Mouse (Mus musculus): ENCODE data around the gene Pi4k2a. TPM values are rescaled to one million over a fixed set of nuclear protein-coding genes. Genes with fewer than 3 reads are reported as not detected.

Pi4k2a gene
- polyA plus RNA-seq, 1 experiment from 2014 or later: 33.0 TPM

- H3K4me1 ChIP-seq: peaks cover 28% of the 10 kb centered on the region
- H3K36me3 ChIP-seq: peaks cover 10% of the 10 kb centered on the region
- H3K9me3 ChIP-seq (replicated peaks): no peaks in the 10 kb centered on the region
- peak within 1 kb of the TSS; percentile 90 for H3K27ac ChIP-seq
- H3K4me3 ChIP-seq: peak within 1 kb of the TSS; percentile 72
- peak; percentile 98 for DNase-seq (ENCODE audit: low spot score)
- under 1% methylated on average over 54 of the region's 54 CpGs for WGBS
- H3K27me3 ChIP-seq (ENCODE audit: low read depth, poor library complexity, severe bottlenecking): no peaks in the 10 kb centered on the region
These were observed 38.7 kb downstream of the Pi4k2a start, which contains the start of gene Avpi1 for GRCm38 (mm10) chr19:42128787-42129508. Gene Avpi1, minus strand, starts transcription at chr19:42129059.

- Histone ChIP-seq H3K27me3 (ENCODE audit: low read depth, poor library complexity, severe bottlenecking) (no peaks in the 10 kb centered on the region), H3K36me3 (peaks cover 3% of the 10 kb centered on the region), H3K27ac (peak overlapping the region; percentile 90), H3K9me3 (replicated peaks) (no peaks in the 10 kb centered on the region), H3K4me1 (peaks cover 28% of the 10 kb centered on the region), H3K4me3 (peak overlapping the region; percentile 72)
- DNase-seq (ENCODE audit: low spot score): no peak
- 37% methylated on average over 14 of the region's 14 CpGs for WGBS
These were observed 39.4 kb downstream of the Pi4k2a start for GRCm38 (mm10) chr19:42129509-42130293.

- WGBS: 74% methylated on average over 3 of the region's 3 CpGs
- H3K4me1 ChIP-seq: peaks cover 28% of the 10 kb centered on the region
- no peak for DNase-seq (ENCODE audit: low spot score)
- peak overlapping the region; percentile 90 for H3K27ac ChIP-seq
- no peak overlapping the region for H3K4me3 ChIP-seq
- no peaks in the 10 kb centered on the region for H3K27me3 ChIP-seq (ENCODE audit: low read depth, poor library complexity, severe bottlenecking)
- no peaks in the 10 kb centered on the region for H3K9me3 ChIP-seq (replicated peaks)
- no peaks in the 10 kb centered on the region for H3K36me3 ChIP-seq
These were observed 40.0 kb downstream of the Pi4k2a start for GRCm38 (mm10) chr19:42130294-42130606.

- H3K27me3 ChIP-seq (ENCODE audit: low read depth, poor library complexity, severe bottlenecking): no peaks in the 10 kb centered on the region
- H3K9me3 ChIP-seq (replicated peaks): no peaks in the 10 kb centered on the region
- H3K36me3 ChIP-seq: no peaks in the 10 kb centered on the region
- H3K27ac ChIP-seq: no peak overlapping the region
- H3K4me1 ChIP-seq: peaks cover 32% of the 10 kb centered on the region
- no peak overlapping the region for H3K4me3 ChIP-seq
- 79% methylated on average over 5 of the region's 5 CpGs for WGBS
- DNase-seq (ENCODE audit: low spot score): no peak
These were observed 40.8 kb downstream of the Pi4k2a start for GRCm38 (mm10) chr19:42131101-42131500.

- no peak for DNase-seq (ENCODE audit: low spot score)
- H3K36me3 ChIP-seq: no peaks in the 10 kb centered on the region
- no peaks in the 10 kb centered on the region for H3K27me3 ChIP-seq (ENCODE audit: low read depth, poor library complexity, severe bottlenecking)
- H3K4me1 ChIP-seq: peaks cover 10% of the 10 kb centered on the region
- no peaks in the 10 kb centered on the region for H3K9me3 ChIP-seq (replicated peaks)
- no peak overlapping the region for H3K27ac ChIP-seq
- H3K4me3 ChIP-seq: no peak overlapping the region
These were observed 44.8 kb downstream of the Pi4k2a start for GRCm38 (mm10) chr19:42135070-42135469.

GRCm38 (mm10) chr19:42136126-42136525 is 45.9 kb downstream of the Pi4k2a start:
- WGBS: 34% methylated on average over 5 of the region's 5 CpGs
- Histone ChIP-seq H3K9me3 (replicated peaks) (no peaks in the 10 kb centered on the region), H3K4me1 (peaks cover 6% of the 10 kb centered on the region), H3K27me3 (ENCODE audit: low read depth, poor library complexity, severe bottlenecking) (no peaks in the 10 kb centered on the region), H3K27ac (no peak overlapping the region), H3K36me3 (no peaks in the 10 kb centered on the region), H3K4me3 (no peak overlapping the region)
- DNase-seq (ENCODE audit: low spot score): no peak

- Histone ChIP-seq H3K27me3 (ENCODE audit: low read depth, poor library complexity, severe bottlenecking) (no peaks in the 10 kb centered on the region), H3K27ac (no peak overlapping the region), H3K9me3 (replicated peaks) (no peaks in the 10 kb centered on the region), H3K36me3 (no peaks in the 10 kb centered on the region), H3K4me3 (no peak overlapping the region), H3K4me1 (peaks cover 6% of the 10 kb centered on the region)
- WGBS: 92% methylated on average over 4 of the region's 4 CpGs
- DNase-seq (ENCODE audit: low spot score): no peak
These were observed 47.0 kb downstream of the Pi4k2a start for GRCm38 (mm10) chr19:42137167-42137672.

GRCm38 (mm10) chr19:42138517-42139285 is 48.4 kb downstream of the Pi4k2a start:
- WGBS: 91% methylated on average over 15 of the region's 15 CpGs
- no peaks in the 10 kb centered on the region for H3K9me3 ChIP-seq (replicated peaks)
- no peaks in the 10 kb centered on the region for H3K27me3 ChIP-seq (ENCODE audit: low read depth, poor library complexity, severe bottlenecking)
- peaks cover 6% of the 10 kb centered on the region for H3K4me1 ChIP-seq
- no peak for DNase-seq (ENCODE audit: low spot score)
- no peak overlapping the region for H3K27ac ChIP-seq
- H3K4me3 ChIP-seq: no peak overlapping the region
- H3K36me3 ChIP-seq: no peaks in the 10 kb centered on the region

GRCm38 (mm10) chr19:42139724-42140517 is 49.7 kb downstream of the Pi4k2a start:
- no peak overlapping the region for H3K4me3 ChIP-seq
- H3K4me1 ChIP-seq: peaks cover 6% of the 10 kb centered on the region
- H3K36me3 ChIP-seq: no peaks in the 10 kb centered on the region
- WGBS: 84% methylated on average over 5 of the region's 5 CpGs
- H3K9me3 ChIP-seq (replicated peaks): no peaks in the 10 kb centered on the region
- no peak overlapping the region for H3K27ac ChIP-seq
- DNase-seq (ENCODE audit: low spot score): no peak
- H3K27me3 ChIP-seq (ENCODE audit: low read depth, poor library complexity, severe bottlenecking): no peaks in the 10 kb centered on the region

- no peaks in the 10 kb centered on the region for H3K9me3 ChIP-seq (replicated peaks)
- no peak overlapping the region for H3K4me3 ChIP-seq
- H3K36me3 ChIP-seq: no peaks in the 10 kb centered on the region
- 82% methylated on average over 3 of the region's 3 CpGs for WGBS
- no peak overlapping the region for H3K27ac ChIP-seq
- no peak for DNase-seq (ENCODE audit: low spot score)
- peaks cover 4% of the 10 kb centered on the region for H3K4me1 ChIP-seq
- H3K27me3 ChIP-seq (ENCODE audit: low read depth, poor library complexity, severe bottlenecking): no peaks in the 10 kb centered on the region; the same call in none of the 2 replicates
These were observed 51.7 kb downstream of the Pi4k2a start for GRCm38 (mm10) chr19:42141998-42142397.

- Histone ChIP-seq H3K36me3 (no peaks in the 10 kb centered on the region), H3K4me1 (peaks cover 8% of the 10 kb centered on the region), H3K27ac (no peak overlapping the region), H3K9me3 (replicated peaks) (no peaks in the 10 kb centered on the region), H3K4me3 (no peak overlapping the region), H3K27me3 (ENCODE audit: low read depth, poor library complexity, severe bottlenecking) (no peaks in the 10 kb centered on the region; the same call in none of the 2 replicates)
- 87% methylated on average over 2 of the region's 2 CpGs for WGBS
- no peak for DNase-seq (ENCODE audit: low spot score)
These were observed 52.5 kb downstream of the Pi4k2a start for GRCm38 (mm10) chr19:42142757-42143156.

- Histone ChIP-seq H3K4me1 (peaks cover 21% of the 10 kb centered on the region), H3K9me3 (replicated peaks) (no peaks in the 10 kb centered on the region), H3K4me3 (no peak overlapping the region), H3K27me3 (ENCODE audit: low read depth, poor library complexity, severe bottlenecking) (peaks cover 9% of the 10 kb centered on the region), H3K27ac (no peak overlapping the region), H3K36me3 (no peaks in the 10 kb centered on the region)
- no peak for DNase-seq (ENCODE audit: low spot score)
- WGBS: 61% methylated on average over 6 of the region's 6 CpGs
These were observed 53.8 kb downstream of the Pi4k2a start for GRCm38 (mm10) chr19:42144067-42144466.
